Comparison of ENCODE assay signal across 19 mouse cellular contexts in genomic region chr9:35614005-35614404, GRCm38 (mm10). TPM values are rescaled to one million over a fixed set of nuclear protein-coding genes. Genes with fewer than 3 reads are reported as not detected.
DNase-seq lines count a peak whose midpoint lies in the region; ATAC-seq and TF ChIP-seq lines count a peak whose summit lies in the region.
"Had no signal": no experiment of that assay in that cellular context is flagged by ENCODE, and none has a peak within 500 bp of the region (broad histone marks: within the 10 kb centered on the region; RNA-seq: fewer than 3 reads in every experiment).

No protein-coding gene starts in this region.

- no peak overlapping the region for H3K4me2 ChIP-seq in liver, embryonic 14.5 days (ENCODE audit: low read depth)
- no peak overlapping the region for H3K4me2 ChIP-seq in liver, embryonic 11.5 days
- H3K4me2 ChIP-seq: embryonic facial prominence, embryonic 13.5 days; midbrain, embryonic 13.5 days; neural tube, embryonic 12.5 days had no signal

- no peaks in the 10 kb centered on the region for H3K9me3 ChIP-seq in liver, embryonic 14.5 days (ENCODE audit: control insufficient read depth, low read length)
- H3K9me3 ChIP-seq in liver, embryonic 11.5 days (ENCODE audit: control insufficient read depth, low read length) = no peaks in the 10 kb centered on the region
- H3K9me3 ChIP-seq in E14TG2a.4 (ENCODE audit: low read length) = no peaks in the 10 kb centered on the region
- H3K9me3 ChIP-seq: embryonic facial prominence, embryonic 13.5 days; heart, embryonic 10.5 days; midbrain, embryonic 13.5 days; neural tube, embryonic 12.5 days had no signal

- H3K9ac ChIP-seq in liver, embryonic 14.5 days (replicated peaks) = no peak overlapping the region
- H3K9ac ChIP-seq in liver, embryonic 11.5 days (ENCODE audit: low read depth, low read length) = no peak overlapping the region
- H3K9ac ChIP-seq: embryonic facial prominence, embryonic 13.5 days; midbrain, embryonic 13.5 days; neural tube, embryonic 12.5 days had no signal

- TF ChIP-seq CTCF in liver, embryonic 14.5 days (IDR thresholded peaks at IDR 0.05; ENCODE audit: low read depth) = peak; percentile 12; the same call in 1 of the 2 replicates
- TF ChIP-seq CTCF in E14TG2a.4 (conservative IDR thresholded peaks at IDR 0.05; ENCODE audit: low read length) = peak; percentile 41

- no peaks in the 10 kb centered on the region for H3K36me3 ChIP-seq in liver, embryonic 14.5 days (replicated peaks; ENCODE audit: control insufficient read depth, insufficient read depth, low read depth)
- H3K36me3 ChIP-seq in liver, embryonic 11.5 days (ENCODE audit: control insufficient read depth, insufficient read depth, low read length) = no peaks in the 10 kb centered on the region
- H3K36me3 ChIP-seq in E14TG2a.4 (ENCODE audit: insufficient read depth, low read length) = no peaks in the 10 kb centered on the region
- H3K36me3 ChIP-seq: embryonic facial prominence, embryonic 13.5 days; heart, embryonic 10.5 days; midbrain, embryonic 13.5 days; neural tube, embryonic 12.5 days had no signal

- 19% methylated on average over 2 of the region's 2 CpGs for WGBS in liver, embryonic 14.5 days (ENCODE audit: insufficient replicate concordance)
- 29% methylated on average over 2 of the region's 2 CpGs for WGBS in liver, embryonic 11.5 days

- no peaks in the 10 kb centered on the region for H3K4me1 ChIP-seq in liver, embryonic 14.5 days (replicated peaks; ENCODE audit: control insufficient read depth in 2 of 2, insufficient read depth in 2 of 2, low read length in 1 of 2)
- no peaks in the 10 kb centered on the region for H3K4me1 ChIP-seq in liver, embryonic 11.5 days (replicated peaks; ENCODE audit: control insufficient read depth, insufficient read depth, low read length)
- H3K4me1 ChIP-seq in E14TG2a.4 (replicated peaks; ENCODE audit: low read depth, low read length) = no peaks in the 10 kb centered on the region
- H3K4me1 ChIP-seq: embryonic facial prominence, embryonic 13.5 days; heart, embryonic 10.5 days; midbrain, embryonic 13.5 days; neural tube, embryonic 12.5 days had no signal

- TF ChIP-seq EP300 in liver, embryonic 14.5 days (IDR thresholded peaks at IDR 0.05; ENCODE audit: low read depth) = no peak

- no peaks in the 10 kb centered on the region for H3K27me3 ChIP-seq in liver, embryonic 14.5 days (ENCODE audit: control insufficient read depth, insufficient read depth, low read length)
- H3K27me3 ChIP-seq in liver, embryonic 11.5 days (replicated peaks; ENCODE audit: control insufficient read depth, insufficient read depth, low read length) = no peaks in the 10 kb centered on the region
- H3K27me3 ChIP-seq in E14TG2a.4 (ENCODE audit: insufficient read depth, low read length) = no peaks in the 10 kb centered on the region
- H3K27me3 ChIP-seq: embryonic facial prominence, embryonic 13.5 days; midbrain, embryonic 13.5 days; neural tube, embryonic 12.5 days had no signal

- peak; percentile 72; the same call in 1 of the 2 replicates for ATAC-seq in frontal cortex, adult (ENCODE audit: low TSS enrichment)
- ATAC-seq in liver, embryonic 14.5 days (ENCODE audit: insufficient read depth) = no peak
- ATAC-seq in liver, embryonic 11.5 days (replicated peaks; ENCODE audit: low FRiP score) = no peak
- ATAC-seq: midbrain, embryonic 13.5 days had no signal

- H3K27ac ChIP-seq in liver, embryonic 14.5 days = no peak overlapping the region
- H3K27ac ChIP-seq in liver, embryonic 11.5 days (ENCODE audit: low read depth, low read length) = no peak overlapping the region
- H3K27ac ChIP-seq: embryonic facial prominence, embryonic 13.5 days; heart, embryonic 10.5 days; midbrain, embryonic 13.5 days; neural tube, embryonic 12.5 days had no signal

- DNase-seq in frontal cortex, postnatal 14 days (ENCODE audit: low spot score in 2 of 2) = no peak
- no peak for DNase-seq in liver, embryonic 14.5 days (ENCODE audit: low read depth in 3 of 3, low spot score in 3 of 3)
- no peak for DNase-seq in liver, embryonic 11.5 days (ENCODE audit: low spot score)
- peak; percentile 16 for DNase-seq in retina, embryonic 14.5 days (ENCODE audit: low spot score)
- no peak for DNase-seq in ovary, postnatal 14 days (ENCODE audit: low spot score)
- no peak for DNase-seq in MN1 (ENCODE audit: low spot score)
- DNase-seq: gastrocnemius, postnatal 10 days; kidney, adult 18-20 months; lung, postnatal 10 days had no signal

- no peak overlapping the region for H3K4me3 ChIP-seq in liver, embryonic 14.5 days (ENCODE audit: insufficient read depth in 1 of 2, low read depth in 2 of 2, low read length in 2 of 2)
- no peak overlapping the region for H3K4me3 ChIP-seq in liver, embryonic 11.5 days (ENCODE audit: low read depth, low read length)
- H3K4me3 ChIP-seq in E14TG2a.4 (replicated peaks; ENCODE audit: low read length) = no peak overlapping the region
- H3K4me3 ChIP-seq: embryonic facial prominence, embryonic 13.5 days; heart, embryonic 10.5 days; midbrain, embryonic 13.5 days; neural tube, embryonic 12.5 days had no signal

RNA-seq across cellular contexts. Expression of gene Pate4, which starts 2.3 kb away (rescaled TPM):
- not detected in 2 replicates for polyA plus RNA-seq in liver, embryonic 14.5 days (2012; rRNA removed)
- not detected in 2 replicates for polyA plus RNA-seq in liver, embryonic 14.5 days (2014; fragmentation: Nextera tagmentation; extraction: Ambion mirVana)
- 0.21 TPM in 1 of 2 replicates, not detected in the other for polyA plus RNA-seq in liver, embryonic 11.5 days (2014; fragmentation: Nextera tagmentation; extraction: Ambion mirVana)
- polyA plus RNA-seq: embryonic facial prominence, embryonic 13.5 days; forebrain, embryonic 11.5 days; heart, embryonic 10.5 days; limb, embryonic 14.5 days; midbrain, embryonic 13.5 days; neural tube, embryonic 12.5 days; spleen, adult 2 months; testis, adult 2 months had no signal

RNA-seq across cellular contexts. Expression of gene Pate3, which starts 34.0 kb away (rescaled TPM):
- not detected in 2 replicates for polyA plus RNA-seq in liver, embryonic 14.5 days (2012; rRNA removed)
- not detected in 2 replicates for polyA plus RNA-seq in liver, embryonic 14.5 days (2014; fragmentation: Nextera tagmentation; extraction: Ambion mirVana)
- 0.16 TPM in 1 of 2 replicates, not detected in the other for polyA plus RNA-seq in liver, embryonic 11.5 days (2014; fragmentation: Nextera tagmentation; extraction: Ambion mirVana)
- polyA plus RNA-seq: embryonic facial prominence, embryonic 13.5 days; forebrain, embryonic 11.5 days; heart, embryonic 10.5 days; limb, embryonic 14.5 days; midbrain, embryonic 13.5 days; neural tube, embryonic 12.5 days; spleen, adult 2 months; testis, adult 2 months had no signal

RNA-seq across cellular contexts. Expression of gene Hyls1, which starts 43.8 kb away (rescaled TPM):
- polyA plus RNA-seq in liver, embryonic 14.5 days (2012; rRNA removed) = 2.3 and 3.9 TPM in 2 replicates
- polyA plus RNA-seq in liver, embryonic 14.5 days (2014; fragmentation: Nextera tagmentation; extraction: Ambion mirVana) = 8.6 and 9.1 TPM in 2 replicates
- 12.8 and 14.1 TPM in 2 replicates for polyA plus RNA-seq in liver, embryonic 11.5 days (2014; fragmentation: Nextera tagmentation; extraction: Ambion mirVana)

RNA-seq across cellular contexts. Expression of gene Pate2, which starts 43.9 kb away (rescaled TPM):
- 0.06 and 0.09 TPM in 2 replicates for polyA plus RNA-seq in liver, embryonic 14.5 days (2012; rRNA removed)
- 0.19 and 0.29 TPM in 2 replicates for polyA plus RNA-seq in liver, embryonic 14.5 days (2014; fragmentation: Nextera tagmentation; extraction: Ambion mirVana)
- polyA plus RNA-seq in liver, embryonic 11.5 days (2014; fragmentation: Nextera tagmentation; extraction: Ambion mirVana) = 0.16 TPM in 1 of 2 replicates, not detected in the other

RNA-seq across cellular contexts. Expression of gene Pus3, which starts 55.6 kb away (rescaled TPM):
- polyA plus RNA-seq in liver, embryonic 14.5 days (2012; rRNA removed) = 3.4 and 6.0 TPM in 2 replicates
- polyA plus RNA-seq in liver, embryonic 14.5 days (2014; fragmentation: Nextera tagmentation; extraction: Ambion mirVana) = 7.2 and 7.7 TPM in 2 replicates
- polyA plus RNA-seq in liver, embryonic 11.5 days (2014; fragmentation: Nextera tagmentation; extraction: Ambion mirVana) = 22.6 and 23.2 TPM in 2 replicates
